Comparison of ENCODE assay signal across 17 mouse cellular contexts in genomic region chr5:21678363-21678762, GRCm38 (mm10). TPM values are rescaled to one million over a fixed set of nuclear protein-coding genes. Genes with fewer than 3 reads are reported as not detected.
"Had no signal": no experiment of that assay in that cellular context is flagged by ENCODE, and none has a peak within 500 bp of the region (broad histone marks: within the 10 kb centered on the region; RNA-seq: fewer than 3 reads in every experiment).

No protein-coding gene starts in this region.

- H3K9ac ChIP-seq: neural tube, embryonic 13.5 days; neural tube, embryonic 15.5 days; stomach, embryonic 15.5 days had no signal

- H3K27ac ChIP-seq: neural tube, embryonic 13.5 days; neural tube, embryonic 15.5 days; stomach, embryonic 15.5 days; stomach, postnatal 0 days had no signal

- H3K27me3 ChIP-seq: neural tube, embryonic 13.5 days; neural tube, embryonic 15.5 days; stomach, embryonic 15.5 days had no signal

- H3K9me3 ChIP-seq: neural tube, embryonic 13.5 days; neural tube, embryonic 15.5 days; stomach, embryonic 15.5 days had no signal

- H3K4me1 ChIP-seq: neural tube, embryonic 15.5 days; stomach, embryonic 15.5 days had no signal

- H3K4me2 ChIP-seq: neural tube, embryonic 13.5 days; neural tube, embryonic 15.5 days; stomach, embryonic 15.5 days had no signal

- H3K4me3 ChIP-seq: neural tube, embryonic 13.5 days; neural tube, embryonic 15.5 days; stomach, embryonic 15.5 days had no signal

- H3K36me3 ChIP-seq: stomach, embryonic 15.5 days had no signal

- DNase-seq: retina, postnatal 1 day; right cerebral cortex, adult 18-20 months; right cerebral cortex, postnatal 25 days; right cerebral cortex, postnatal 4 days; spleen, adult 18-20 months; thymus, adult 18-20 months; thymus, adult 2 months; thymus, postnatal 14 days; thymus, postnatal 25 days; thymus, postnatal 36 days; thymus, postnatal 4 days had no signal

RNA-seq across cellular contexts. Expression of gene Fbxl13, which starts 32.9 kb away (rescaled TPM):
- total RNA-seq: neutrophil, adult 5-6 weeks had no signal
- polyA plus RNA-seq: small intestine, adult 2 months had no signal
